Mouse (Mus musculus): ENCODE data around the gene Hcfc1r1.

The Hcfc1r1 gene

GRCm38 (mm10) chr17:23673424-23674073 lies at the start of gene Hcfc1r1, which contains the start of gene Thoc6:
TSS of gene Hcfc1r1 (plus strand) at chr17:23673596.
TSS of gene Thoc6 (minus strand) at chr17:23673882.
- peak; percentile 89 to 90 for DNase-seq (ENCODE audit: low spot score in 2 of 2)

GRCm38 (mm10) chr17:23627813-23628212 lies 45.6 kb upstream of the Hcfc1r1 start:
- no peak for DNase-seq (ENCODE audit: low spot score in 2 of 2)

GRCm38 (mm10) chr17:23630195-23631020 lies 43.0 kb upstream of the Hcfc1r1 start:
- peak; percentile 75 to 88 for DNase-seq (ENCODE audit: low spot score in 2 of 2)

GRCm38 (mm10) chr17:23631241-23631640 lies 42.2 kb upstream of the Hcfc1r1 start:
- DNase-seq (ENCODE audit: low spot score in 2 of 2) = no peak

GRCm38 (mm10) chr17:23644613-23645495 lies 28.5 kb upstream of the Hcfc1r1 start, which contains the start of gene Mmp25:
TSS of gene Mmp25 (minus strand) at chr17:23645277.
- DNase-seq (ENCODE audit: low spot score in 2 of 2) = peak in 1 of 2 experiments; percentile 60

GRCm38 (mm10) chr17:23645894-23646293 lies 27.5 kb upstream of the Hcfc1r1 start:
- no peak for DNase-seq (ENCODE audit: low spot score in 2 of 2)

- DNase-seq (ENCODE audit: low spot score in 2 of 2) = no peak
Observed at GRCm38 (mm10) chr17:23651363-23651762, 22.0 kb upstream of the Hcfc1r1 start.

- no peak for DNase-seq (ENCODE audit: low spot score in 2 of 2)
Observed at GRCm38 (mm10) chr17:23653324-23653723, 20.1 kb upstream of the Hcfc1r1 start.

- DNase-seq (ENCODE audit: low spot score in 2 of 2) = no peak
Observed at GRCm38 (mm10) chr17:23654001-23654400, 19.4 kb upstream of the Hcfc1r1 start.

- no peak for DNase-seq (ENCODE audit: low spot score in 2 of 2)
Observed at GRCm38 (mm10) chr17:23654410-23654809, 19.0 kb upstream of the Hcfc1r1 start.

GRCm38 (mm10) chr17:23658450-23658849 lies 14.9 kb upstream of the Hcfc1r1 start:
- no peak for DNase-seq (ENCODE audit: low spot score in 2 of 2)

- DNase-seq (ENCODE audit: low spot score in 2 of 2) = no peak
Observed at GRCm38 (mm10) chr17:23660117-23660875, 13.1 kb upstream of the Hcfc1r1 start, which contains the start of gene Bicdl2. TSS of gene Bicdl2 (plus strand) at chr17:23660506.

- DNase-seq (ENCODE audit: low spot score in 2 of 2) = no peak
Observed at GRCm38 (mm10) chr17:23660876-23661200, 12.6 kb upstream of the Hcfc1r1 start.

- no peak for DNase-seq (ENCODE audit: low spot score in 2 of 2)
Observed at GRCm38 (mm10) chr17:23661526-23661925, 11.9 kb upstream of the Hcfc1r1 start.

- DNase-seq (ENCODE audit: low spot score in 2 of 2) = no peak
Observed at GRCm38 (mm10) chr17:23664556-23665021, 8.8 kb upstream of the Hcfc1r1 start.

- no peak for DNase-seq (ENCODE audit: low spot score in 2 of 2)
Observed at GRCm38 (mm10) chr17:23665511-23665910, 7.9 kb upstream of the Hcfc1r1 start.

- DNase-seq (ENCODE audit: low spot score in 2 of 2) = no peak
Observed at GRCm38 (mm10) chr17:23670516-23671074, 2.8 kb upstream of the Hcfc1r1 start.

- no peak for DNase-seq (ENCODE audit: low spot score in 2 of 2)
Observed at GRCm38 (mm10) chr17:23671519-23671918, 1.9 kb upstream of the Hcfc1r1 start.

- DNase-seq (ENCODE audit: low spot score in 2 of 2) = no peak
Observed at GRCm38 (mm10) chr17:23672761-23673160, 635 bp upstream of the Hcfc1r1 start.

GRCm38 (mm10) chr17:23674271-23674952 lies 1.0 kb downstream of the Hcfc1r1 start:
- DNase-seq (ENCODE audit: low spot score in 2 of 2) = no peak
